Mouse (Mus musculus) MEL (cell line): Measurements from ENCODE around the gene Tyw1. TPM values are rescaled to one million over a fixed set of nuclear protein-coding genes. Genes with fewer than 3 reads are reported as not detected.

Source experiments
- DNase-seq: peaks from one replicate; pipeline ENCODE4 v3.0.0; 2011; ENCODE audit warnings: low read depth, low spot score
- H3K27ac ChIP-seq: 2 replicates; pipeline ENCODE4 v1.5.1; 2012; ENCODE audit warnings: low read depth, mild to moderate bottlenecking, control low read depth, low read length, moderate library complexity; ENCODE audit not compliant: control insufficient read depth
- H3K27me3 ChIP-seq, 2 experiments: fragments of 150-350 bp in 1 of 2; sonication (generic) in 1 of 2; 2 replicates each; pipeline ENCODE4 v1.6.1; 2012; ENCODE audit warnings: low read length in 2 of 2, mild to moderate bottlenecking in 2 of 2, improper control_type of control experiment in 1 of 2, moderate library complexity in 1 of 2; ENCODE audit not compliant: insufficient read depth in 2 of 2, control insufficient read depth in 1 of 2
- H3K36me3 ChIP-seq, 2 experiments: 2 replicates each; pipeline ENCODE4 v1.6.1; 2012 to 2014; ENCODE audit warnings: low read length in 2 of 2, improper control_type of control experiment in 1 of 2, inconsistent platforms in 1 of 2, mild to moderate bottlenecking in 1 of 2; ENCODE audit not compliant: insufficient read depth in 2 of 2, control insufficient read depth in 1 of 2
- H3K4me1 ChIP-seq, 2 experiments: fragments of 150-350 bp in 1 of 2; sonication (generic) in 1 of 2; 2 replicates each; pipeline ENCODE4 v1.6.1; 2012; ENCODE audit warnings: low read length in 2 of 2, improper control_type of control experiment in 1 of 2, mild to moderate bottlenecking in 1 of 2; ENCODE audit not compliant: insufficient read depth in 2 of 2, control insufficient read depth in 1 of 2
- H3K4me3 ChIP-seq, 2 experiments: fragments of 150-350 bp in 1 of 2; sonication (generic) in 1 of 2; 2 replicates each; pipeline ENCODE4 v1.5.1; 2012; ENCODE audit warnings: low read depth in 2 of 2, low read length in 2 of 2, mild to moderate bottlenecking in 2 of 2, moderate library complexity in 2 of 2, control low read depth in 1 of 2, improper control_type of control experiment in 1 of 2; ENCODE audit not compliant: control insufficient read depth in 1 of 2, insufficient read depth in 1 of 2
- H3K79me2 ChIP-seq: 2 replicates; pipeline ENCODE4 v1.6.1; 2012; ENCODE audit warnings: mild to moderate bottlenecking, low read length, moderate library complexity; ENCODE audit not compliant: control insufficient read depth, poor library complexity, insufficient read depth
- H3K9ac ChIP-seq: 2 replicates; pipeline ENCODE4 v1.6.1; 2012; ENCODE audit warnings: low read depth, mild to moderate bottlenecking, control low read depth, low read length, moderate library complexity; ENCODE audit not compliant: control insufficient read depth, poor library complexity, severe bottlenecking
- H3K9me3 ChIP-seq: fragments of 150-350 bp; sonication (generic); replicated peaks from 2 replicates; pipeline ENCODE4 v1.6.1; 2012; ENCODE audit warnings: mild to moderate bottlenecking, low read length, improper control_type of control experiment, moderate library complexity; ENCODE audit not compliant: insufficient read depth
- CHD2 ChIP-seq: IDR thresholded peaks from 2 replicates; pipeline ENCODE4 v1.6.1; 2011; ENCODE audit warnings: low read length, improper control_type of control experiment
- E2F4 ChIP-seq: IDR thresholded peaks from 2 replicates; pipeline ENCODE4 v1.6.1; 2011; ENCODE audit warnings: low read depth, low read length, improper control_type of control experiment, borderline replicate concordance
- ELF1 ChIP-seq: IDR thresholded peaks from 2 replicates; pipeline ENCODE4 v1.6.1; 2014; ENCODE audit warnings: low read depth, mild to moderate bottlenecking, inconsistent platforms, low read length, improper control_type of control experiment, moderate library complexity
- EP300 ChIP-seq, 2 experiments: IDR thresholded peaks; 2 replicates each; pipeline ENCODE4 v1.6.1; 2011; ENCODE audit warnings: improper control_type of control experiment in 2 of 2, low read length in 2 of 2, low read depth in 1 of 2, mild to moderate bottlenecking in 1 of 2
- GABPA ChIP-seq: IDR thresholded peaks from 2 replicates; pipeline ENCODE4 v1.6.1; 2012; ENCODE audit warnings: low read depth, mild to moderate bottlenecking, inconsistent platforms, low read length, improper control_type of control experiment, moderate library complexity
- GATA1 ChIP-seq: IDR thresholded peaks from 2 replicates; pipeline ENCODE4 v1.6.1; 2011; ENCODE audit warnings: low read depth, low read length, improper control_type of control experiment
- MAFK ChIP-seq: IDR thresholded peaks from 2 replicates; pipeline ENCODE4 v1.6.1; 2011; ENCODE audit warnings: low read depth, mild to moderate bottlenecking, low read length, improper control_type of control experiment, borderline replicate concordance
- MAX ChIP-seq: IDR thresholded peaks from 2 replicates; pipeline ENCODE4 v1.6.1; 2011; ENCODE audit warnings: low read length, improper control_type of control experiment
- MAZ ChIP-seq: IDR thresholded peaks from 2 replicates; pipeline ENCODE4 v1.6.1; 2012; ENCODE audit warnings: low read depth, mild to moderate bottlenecking, inconsistent platforms, low read length, improper control_type of control experiment
- MXI1 ChIP-seq: IDR thresholded peaks from 2 replicates; pipeline ENCODE4 v1.6.1; 2011; ENCODE audit warnings: mild to moderate bottlenecking, low read depth, low read length, improper control_type of control experiment
- MYB ChIP-seq: IDR thresholded peaks from 2 replicates; pipeline ENCODE4 v1.6.1; 2011; ENCODE audit warnings: mild to moderate bottlenecking, low read depth, low read length, improper control_type of control experiment
- POLR2AphosphoS5 ChIP-seq: IDR thresholded peaks from 2 replicates; pipeline ENCODE4 v1.6.1; 2012; ENCODE audit warnings: low read depth, borderline replicate concordance, mild to moderate bottlenecking, inconsistent platforms, low read length, moderate library complexity, mixed read lengths
- TAL1 ChIP-seq: IDR thresholded peaks from 2 replicates; pipeline ENCODE4 v1.6.1; 2012; ENCODE audit warnings: mild to moderate bottlenecking, inconsistent platforms, low read length, moderate library complexity, mixed read lengths
- TBP ChIP-seq: IDR thresholded peaks from 2 replicates; pipeline ENCODE4 v1.8.0; 2011; ENCODE audit warnings: low read depth, low read length, improper control_type of control experiment
- UBTF ChIP-seq: IDR thresholded peaks from 2 replicates; pipeline ENCODE4 v1.6.1; 2012; ENCODE audit warnings: low read depth, mild to moderate bottlenecking, inconsistent platforms, low read length, improper control_type of control experiment, moderate library complexity, borderline replicate concordance; ENCODE audit not compliant: insufficient read depth
- USF1 ChIP-seq: IDR thresholded peaks from 2 replicates; pipeline ENCODE4 v1.6.1; 2014; ENCODE audit warnings: low read depth, mild to moderate bottlenecking, inconsistent platforms, low read length, improper control_type of control experiment, moderate library complexity
- ZKSCAN1 ChIP-seq: IDR thresholded peaks from 2 replicates; pipeline ENCODE4 v1.6.1; 2012; ENCODE audit warnings: low read depth, mild to moderate bottlenecking, inconsistent platforms, low read length, improper control_type of control experiment, moderate library complexity
- ZMIZ1 ChIP-seq: IDR thresholded peaks from 2 replicates; pipeline ENCODE4 v1.6.1; 2012; ENCODE audit warnings: low read depth, mild to moderate bottlenecking, inconsistent platforms, low read length, improper control_type of control experiment, moderate library complexity
- ZNF384 ChIP-seq: IDR thresholded peaks from 2 replicates; pipeline ENCODE4 v1.6.1; 2012; ENCODE audit warnings: low read depth, mild to moderate bottlenecking, inconsistent platforms, low read length, improper control_type of control experiment
- polyA plus RNA-seq, 2 experiments: library from polyadenylated mRNA; stranded (reverse) in 1 of 2; unstranded in 1 of 2; fragments of >175 nt in 1 of 2; fragments of >200 nt in 1 of 2; gene quantifications; 2 replicates each; pipeline versions ENCODE4 v1.2.1 to v1.2.4; 2012; ENCODE audit warnings: low replicate concordance in 2 of 2, low read depth in 1 of 2; ENCODE audit not compliant: insufficient read length in 2 of 2, insufficient read depth in 1 of 2, missing spikeins in 1 of 2
- total RNA-seq: library from RNA; depleted of rRNA; stranded (reverse); fragments of 300-350 nt; gene quantifications from 2 replicates; pipeline ENCODE4 v1.2.3, GENCODE M21; 2012

Gene Tyw1
- total and polyA plus RNA-seq, 3 experiments, result 33.3 to 133 (median 38.8) TPM

GRCm38 (mm10) chr5:130293941-130294340 lies 38.5 kb downstream of the Tyw1 start:
- TF ChIP-seq TAL1 (no peak), GABPA (no peak), EP300 (IDR thresholded peaks at IDR 0.05; ENCODE audit: low read depth in 1 of 2, low read length in 2 of 2) (no peak), GATA1 (no peak), ZMIZ1 (no peak), POLR2AphosphoS5 (no peak), MAX (no peak), ZKSCAN1 (no peak), E2F4 (no peak), ELF1 (no peak), MAZ (no peak)
- no peaks in the 10 kb centered on the region for H3K4me1 ChIP-seq
- no peak overlapping the region for H3K4me3 ChIP-seq
- no peak overlapping the region for H3K27ac ChIP-seq
- no peaks in the 10 kb centered on the region for H3K27me3 ChIP-seq
- H3K36me3 ChIP-seq, result no peaks in the 10 kb centered on the region; a peak in 1 of 4 replicates
- no peaks in the 10 kb centered on the region for H3K9me3 ChIP-seq
- no peak for DNase-seq
- no peak overlapping the region for H3K9ac ChIP-seq
- no peaks in the 10 kb centered on the region for H3K79me2 ChIP-seq

GRCm38 (mm10) chr5:130294598-130294997 lies 39.2 kb downstream of the Tyw1 start:
- Histone ChIP-seq H3K27ac (no peak overlapping the region), H3K9ac (no peak overlapping the region), H3K79me2 (no peaks in the 10 kb centered on the region), H3K36me3 (no peaks in the 10 kb centered on the region; a peak in 1 of 4 replicates), H3K4me3 (no peak overlapping the region), H3K27me3 (no peaks in the 10 kb centered on the region), H3K4me1 (no peaks in the 10 kb centered on the region), H3K9me3 (no peaks in the 10 kb centered on the region)
- no peak for TF ChIP-seq CHD2
- no peak for TF ChIP-seq MAFK
- TF ChIP-seq MYB, result no peak
- TF ChIP-seq MXI1, result no peak
- no peak for TF ChIP-seq USF1
- TF ChIP-seq UBTF, result no peak
- TF ChIP-seq TBP, result no peak
- no peak for TF ChIP-seq ZNF384
- no peak for DNase-seq
